Mouse (Mus musculus) heart, embryonic 14.5 days (tissue): ENCODE measurements around the gene Mchr1. TPM values are rescaled to one million over a fixed set of nuclear protein-coding genes. Genes with fewer than 3 reads are reported as not detected.
"Not testable (repeated sequence)": the region's sequence is repeated elsewhere in the genome, so short reads cannot be mapped to it uniquely, and the experiment has no call there.

Experiments
- ATAC-seq: fragments of 200-750 bp; cut with Nextera tagmentation; 2 replicates; pipeline ENCODE4 v1.8.0; 2017; ENCODE audit warnings: low read depth, moderate TSS enrichment; ENCODE audit not compliant: insufficient number of reproducible peaks, insufficient read depth, low FRiP score
- H3K27ac ChIP-seq, 2 experiments: fragments of 200-500 bp in 1 of 2; fragments of 300-500 bp in 1 of 2; sonication (generic) in 1 of 2; replicated peaks in 1 of 2; 2 replicates each; pipeline ENCODE4 v1.5.1; 2012 to 2014; ENCODE audit warnings: low read depth in 2 of 2, low read length in 2 of 2, control low read depth in 1 of 2, mild to moderate bottlenecking in 1 of 2, mixed read lengths in 1 of 2; ENCODE audit not compliant: control insufficient read depth in 1 of 2, insufficient read depth in 1 of 2
- H3K27me3 ChIP-seq: fragments of 300-500 bp; sonication (generic); 2 replicates; pipeline ENCODE4 v1.6.1; 2014; ENCODE audit warnings: mild to moderate bottlenecking, low read length, control low read depth; ENCODE audit not compliant: control insufficient read depth, insufficient read depth
- H3K36me3 ChIP-seq: fragments of 300-500 bp; sonication (generic); 2 replicates; pipeline ENCODE4 v1.6.1; 2014; ENCODE audit warnings: mild to moderate bottlenecking, control low read depth, low read length, mixed read lengths; ENCODE audit not compliant: control insufficient read depth, insufficient read depth
- H3K4me1 ChIP-seq, 2 experiments: fragments of 200-500 bp in 1 of 2; fragments of 300-500 bp in 1 of 2; sonication (generic) in 1 of 2; 2 replicates each; pipeline ENCODE4 v1.6.1; 2012 to 2014; ENCODE audit warnings: low read length in 2 of 2, control low read depth in 1 of 2, mixed read lengths in 1 of 2; ENCODE audit not compliant: control insufficient read depth in 2 of 2, insufficient read depth in 2 of 2
- H3K4me2 ChIP-seq: fragments of 300-500 bp; sonication (generic); 2 replicates; pipeline ENCODE4 v1.6.1; 2014; ENCODE audit warnings: mild to moderate bottlenecking, low read length
- H3K4me3 ChIP-seq, 2 experiments: fragments of 200-500 bp in 1 of 2; fragments of 300-500 bp in 1 of 2; sonication (generic) in 1 of 2; 2 replicates each; pipeline ENCODE4 v1.5.1; 2012 to 2014; ENCODE audit warnings: low read length in 2 of 2, mild to moderate bottlenecking in 2 of 2, control low read depth in 1 of 2, low read depth in 1 of 2, moderate library complexity in 1 of 2; ENCODE audit not compliant: control insufficient read depth in 1 of 2, insufficient read depth in 1 of 2
- H3K9ac ChIP-seq: fragments of 300-500 bp; sonication (generic); 2 replicates; pipeline ENCODE4 v1.6.1; 2014; ENCODE audit warnings: mild to moderate bottlenecking, low read length
- H3K9me3 ChIP-seq: fragments of 300-500 bp; sonication (generic); 2 replicates; pipeline ENCODE4 v1.6.1; 2016; ENCODE audit warnings: low read length, control low read depth; ENCODE audit not compliant: control insufficient read depth
- WGBS: fragments of 180-500 bp; shearing (Covaris S2); extraction: QIAGEN DNeasy Blood & Tissue Kit; methylation state at CpG from one replicate; pipeline ENCODE4 v1.1.7; 2014; 5-methylcytosine and 5-hydroxymethylcytosine counted together
- polyA plus RNA-seq: library from polyadenylated mRNA; unstranded; fragments of >200 nt; fragmentation: Nextera tagmentation; extraction: Ambion mirVana; gene quantifications from 2 replicates; pipeline ENCODE4 v1.2.1, GENCODE M21; 2014

Gene Mchr1
- polyA plus RNA-seq, 1 experiment from 2014 or later = not detected

DNA sequence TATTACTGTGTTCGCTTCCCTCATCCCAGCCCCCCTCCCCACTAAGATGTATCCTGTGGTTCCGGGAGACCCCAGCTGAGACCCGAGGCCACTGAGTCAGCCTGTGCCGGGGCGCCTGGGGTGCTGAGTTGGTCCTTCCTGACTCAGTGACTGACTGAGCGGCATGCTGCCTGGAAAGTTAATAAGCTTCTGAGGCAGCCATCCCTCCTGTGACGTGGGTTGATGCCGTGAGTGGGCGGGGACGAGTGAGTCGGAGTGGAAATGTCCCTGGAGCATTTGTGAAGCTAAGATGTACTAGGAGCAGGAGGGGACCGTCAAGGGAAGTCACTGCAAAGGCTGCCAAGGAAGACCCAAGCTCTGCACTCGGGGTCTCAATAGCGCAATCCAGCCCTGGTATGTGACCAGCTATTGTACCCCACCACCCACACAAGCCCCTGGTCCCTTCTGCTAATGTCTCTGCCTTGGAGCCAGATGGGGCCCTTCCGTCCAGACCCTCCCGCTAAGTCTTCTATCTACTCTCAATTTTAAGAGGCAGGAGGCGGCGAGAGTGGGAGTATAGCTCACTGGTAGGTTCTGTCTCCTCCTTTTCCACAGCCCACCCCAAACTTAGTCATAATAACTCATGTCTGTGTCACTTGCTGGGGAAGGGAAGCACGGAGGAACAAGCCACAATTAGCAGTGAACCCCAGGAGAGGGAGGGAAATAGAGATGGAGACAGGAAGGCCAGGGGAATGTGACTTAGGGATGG lies 18.2 kb upstream of the Mchr1 start:
- no peaks in the 10 kb centered on the region for H3K9me3 ChIP-seq
- 83% methylated on average over 19 of the region's 19 CpGs for WGBS

DNA sequence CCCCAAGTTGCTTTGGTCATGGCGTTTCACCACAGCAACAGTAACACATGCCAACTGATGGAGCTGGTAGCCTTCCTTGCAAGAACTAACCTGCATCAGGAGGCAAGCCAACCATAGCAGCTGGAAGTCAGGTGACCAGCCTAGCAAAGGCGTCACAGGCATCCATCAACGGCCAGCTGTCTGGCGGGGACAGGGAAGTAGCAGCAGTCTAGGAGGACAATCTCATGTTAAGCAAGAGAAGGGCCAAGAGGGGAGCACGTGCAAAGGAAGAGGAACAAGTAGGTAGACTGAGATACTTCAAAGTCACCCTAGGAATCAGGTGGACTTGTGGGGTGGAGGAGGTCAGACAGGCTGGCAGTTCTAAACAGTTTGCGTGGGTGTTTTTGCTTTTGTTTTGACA lies 16.2 kb upstream of the Mchr1 start:
- no peak for ATAC-seq
- Histone ChIP-seq H3K27ac (no peak overlapping the region), H3K4me3 (no peak overlapping the region), H3K9me3 (no peaks in the 10 kb centered on the region), H3K9ac (no peak overlapping the region), H3K4me1 (no peaks in the 10 kb centered on the region), H3K27me3 (no peaks in the 10 kb centered on the region), H3K4me2 (no peak overlapping the region), H3K36me3 (no peaks in the 10 kb centered on the region)
- WGBS = 64% methylated on average over 6 of the region's 6 CpGs

More for the DNA sequence above, 18.2 kb upstream of the Mchr1 start:
- H3K36me3 ChIP-seq = no peaks in the 10 kb centered on the region
- no peaks in the 10 kb centered on the region for H3K4me1 ChIP-seq
- no peak overlapping the region for H3K4me3 ChIP-seq
- no peak overlapping the region for H3K9ac ChIP-seq
- no peak for ATAC-seq
- no peak overlapping the region for H3K4me2 ChIP-seq
- no peaks in the 10 kb centered on the region for H3K27me3 ChIP-seq
- H3K27ac ChIP-seq = no peak overlapping the region

DNA sequence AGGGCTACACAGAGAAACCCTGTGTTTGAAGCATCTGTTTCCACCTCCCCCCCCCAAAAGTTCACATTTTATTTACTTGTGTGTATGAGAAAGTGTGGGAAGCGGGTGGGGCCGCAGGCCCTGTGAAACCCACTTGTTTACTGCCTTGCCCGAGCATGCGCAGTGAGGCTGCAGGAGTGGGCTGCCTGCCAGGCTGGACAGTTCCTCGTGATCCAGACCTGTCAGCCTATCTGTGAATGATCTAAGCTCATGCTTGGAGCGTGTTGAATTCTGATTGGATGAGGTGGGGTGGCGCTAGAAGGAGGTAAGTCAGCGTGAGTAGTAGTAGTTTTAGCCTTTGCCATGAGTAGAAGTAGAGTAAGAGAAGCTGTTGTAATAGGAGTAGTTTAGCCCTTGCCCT lies 15.2 kb upstream of the Mchr1 start:
- not testable (repeated sequence) for H3K4me1 ChIP-seq, H3K4me2 ChIP-seq, H3K4me3 ChIP-seq, H3K9me3 ChIP-seq, H3K9ac ChIP-seq, H3K27ac ChIP-seq, H3K36me3 ChIP-seq, H3K27me3 ChIP-seq, ATAC-seq
- 60% methylated on average over 8 of the region's 8 CpGs for WGBS

GRCm38 (mm10) chr15:81221446-81221845 lies 13.9 kb upstream of the Mchr1 start:
- Histone ChIP-seq H3K4me1 (no peaks in the 10 kb centered on the region), H3K36me3 (no peaks in the 10 kb centered on the region), H3K27me3 (no peaks in the 10 kb centered on the region), H3K4me2 (no peak overlapping the region), H3K9ac (no peak overlapping the region), H3K9me3 (no peaks in the 10 kb centered on the region), H3K27ac (no peak overlapping the region), H3K4me3 (no peak overlapping the region)
- 46% methylated on average over 6 of the region's 6 CpGs for WGBS
- no peak; the same call in 1 of the 2 replicates for ATAC-seq

DNA sequence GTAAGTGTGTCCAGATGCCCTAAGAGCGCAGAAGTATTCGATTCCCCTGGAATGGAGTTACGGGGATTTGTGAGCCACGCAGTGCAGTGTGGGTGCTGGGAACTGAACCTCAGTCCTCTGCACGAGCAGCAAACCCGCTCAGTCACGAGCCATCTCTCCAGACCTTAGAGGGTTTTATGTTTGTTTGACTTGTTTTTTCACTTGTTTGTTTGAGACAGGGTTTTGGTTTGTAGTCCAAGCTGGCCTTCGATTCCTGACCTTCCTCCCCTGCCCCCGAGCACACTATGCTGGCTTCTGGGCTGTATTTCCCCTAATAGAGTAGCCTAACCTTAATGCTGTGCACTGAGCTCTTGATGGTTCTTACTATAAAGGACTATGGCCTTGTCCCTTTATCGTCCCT lies 10.3 kb upstream of the Mchr1 start:
- Histone ChIP-seq H3K4me3 (no peak overlapping the region), H3K9me3 (no peaks in the 10 kb centered on the region), H3K4me2 (no peak overlapping the region), H3K36me3 (no peaks in the 10 kb centered on the region), H3K9ac (no peak overlapping the region), H3K4me1 (no peaks in the 10 kb centered on the region), H3K27me3 (no peaks in the 10 kb centered on the region), H3K27ac (no peak overlapping the region)
- no peak for ATAC-seq
- 92% methylated on average over 10 of the region's 10 CpGs for WGBS

DNA sequence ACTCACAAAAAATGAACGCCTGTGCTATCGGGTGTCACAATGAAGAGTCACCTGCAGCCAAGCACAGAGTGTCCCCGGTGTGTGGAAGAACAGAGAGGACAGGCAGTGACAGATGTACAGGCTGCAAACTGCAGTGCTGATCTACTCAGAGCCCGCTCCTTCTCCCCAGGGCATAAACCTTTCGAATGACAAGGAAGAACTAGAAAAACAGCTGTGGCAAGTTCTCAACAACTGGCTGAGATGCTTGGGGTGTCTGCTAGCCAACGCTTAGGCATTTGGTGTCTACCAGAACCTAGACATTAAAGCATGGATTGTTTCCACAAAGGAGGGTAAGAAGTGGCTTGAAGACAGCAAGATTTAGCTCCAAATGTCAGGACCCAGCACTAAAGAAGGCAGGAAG lies 9.6 kb upstream of the Mchr1 start:
- Histone ChIP-seq H3K27me3 (no peaks in the 10 kb centered on the region), H3K4me1 (no peaks in the 10 kb centered on the region), H3K4me3 (no peak overlapping the region), H3K9ac (no peak overlapping the region), H3K9me3 (no peaks in the 10 kb centered on the region), H3K4me2 (no peak overlapping the region), H3K27ac (no peak overlapping the region), H3K36me3 (no peaks in the 10 kb centered on the region)
- no peak for ATAC-seq
- WGBS = 71% methylated on average over 6 of the region's 6 CpGs

DNA sequence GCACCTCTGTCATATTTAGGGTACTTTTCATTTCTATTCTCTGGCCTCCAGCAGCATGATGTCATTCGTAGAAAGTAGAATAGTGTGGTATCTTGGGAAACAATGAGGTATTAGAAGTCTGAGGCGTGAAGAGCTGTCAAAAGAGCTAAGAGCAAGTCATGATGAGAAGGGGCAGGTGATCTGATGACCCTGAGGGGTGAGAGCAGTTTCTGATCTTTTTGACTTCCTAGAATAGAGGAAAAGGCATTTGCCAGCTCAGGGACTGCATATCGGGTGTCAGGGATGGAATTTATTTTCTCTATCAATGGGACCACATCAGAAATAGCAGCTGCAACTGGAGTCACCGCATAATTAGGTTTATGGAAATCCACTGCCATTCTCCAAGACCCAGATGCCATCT lies 8.5 kb upstream of the Mchr1 start:
- WGBS = 72% methylated on average over 4 of the region's 4 CpGs
- Histone ChIP-seq H3K9ac (no peak overlapping the region), H3K4me1 (no peaks in the 10 kb centered on the region), H3K27ac (no peak overlapping the region), H3K36me3 (no peaks in the 10 kb centered on the region), H3K9me3 (no peaks in the 10 kb centered on the region), H3K4me2 (no peak overlapping the region), H3K27me3 (no peaks in the 10 kb centered on the region; the same call in 1 of the 2 replicates), H3K4me3 (no peak overlapping the region)
- no peak for ATAC-seq

- no peaks in the 10 kb centered on the region for H3K4me1 ChIP-seq
- no peak overlapping the region for H3K4me3 ChIP-seq
- no peak overlapping the region for H3K9ac ChIP-seq
- H3K4me2 ChIP-seq = no peak overlapping the region
- 79% methylated on average over 3 of the region's 3 CpGs for WGBS
- no peaks in the 10 kb centered on the region for H3K36me3 ChIP-seq
- ATAC-seq = no peak
- H3K27ac ChIP-seq = no peak overlapping the region
- no peaks in the 10 kb centered on the region; the same call in 1 of the 2 replicates for H3K27me3 ChIP-seq
- H3K9me3 ChIP-seq = no peaks in the 10 kb centered on the region
Measured at GRCm38 (mm10) chr15:81227275-81227674, 8.0 kb upstream of the Mchr1 start.
